Mouse (Mus musculus) liver, embryonic 14.5 days (tissue): ENCODE results near the gene Bmp6. TPM values are rescaled to one million over a fixed set of nuclear protein-coding genes. Genes with fewer than 3 reads are reported as not detected.

Experiments used
- ATAC-seq: fragments of 200-750 bp; cut with Nextera tagmentation; 2 replicates; pipeline ENCODE4 v1.8.0; 2017; ENCODE audit warnings: moderate number of reproducible peaks, mild to moderate bottlenecking, moderate library complexity; ENCODE audit not compliant: insufficient read depth
- DNase-seq, 3 experiments: peaks; one replicate each; pipeline ENCODE4 v3.0.0-alpha.2; 2012 to 2013; ENCODE audit warnings: low read depth in 3 of 3, low spot score in 3 of 3
- H3K27ac ChIP-seq: fragments of 300-500 bp; sonication (generic); 2 replicates; pipeline ENCODE4 v1.5.1; 2014; ENCODE audit warnings: moderate library complexity, mild to moderate bottlenecking, control low read depth, inconsistent platforms
- H3K27me3 ChIP-seq: fragments of 300-500 bp; sonication (generic); 2 replicates; pipeline ENCODE4 v1.6.1; 2014; ENCODE audit warnings: mild to moderate bottlenecking, low read length, moderate library complexity; ENCODE audit not compliant: control insufficient read depth, insufficient read depth
- H3K36me3 ChIP-seq: fragments of 300-500 bp; sonication (generic); replicated peaks from 2 replicates; pipeline ENCODE4 v1.6.1; 2014; ENCODE audit warnings: low read depth; ENCODE audit not compliant: control insufficient read depth, insufficient read depth
- H3K4me1 ChIP-seq, 2 experiments: fragments of 200-500 bp in 1 of 2; fragments of 300-500 bp in 1 of 2; sonication (generic) in 1 of 2; replicated peaks; 2 replicates each; pipeline ENCODE4 v1.6.1; 2012 to 2014; ENCODE audit warnings: antibody characterized with exemption in 1 of 2, inconsistent platforms in 1 of 2, low read length in 1 of 2; ENCODE audit not compliant: control insufficient read depth in 2 of 2, insufficient read depth in 2 of 2
- H3K4me2 ChIP-seq: fragments of 300-500 bp; sonication (generic); 2 replicates; pipeline ENCODE4 v1.6.1; 2014; ENCODE audit warnings: low read depth, mild to moderate bottlenecking, control low read depth, moderate library complexity
- H3K4me3 ChIP-seq, 2 experiments: fragments of 200-500 bp in 1 of 2; fragments of 300-500 bp in 1 of 2; sonication (generic) in 1 of 2; 2 replicates each; pipeline ENCODE4 v1.5.1; 2012 to 2014; ENCODE audit warnings: low read depth in 2 of 2, low read length in 2 of 2, mild to moderate bottlenecking in 2 of 2, control low read depth in 1 of 2, inconsistent platforms in 1 of 2, moderate library complexity in 1 of 2; ENCODE audit not compliant: insufficient read depth in 1 of 2
- H3K9ac ChIP-seq: fragments of 300-500 bp; sonication (generic); replicated peaks from 2 replicates; pipeline ENCODE4 v1.6.1; 2014; ENCODE audit warnings: mild to moderate bottlenecking, control low read depth, moderate library complexity
- H3K9me3 ChIP-seq: fragments of 300-500 bp; sonication (generic); 2 replicates; pipeline ENCODE4 v1.6.1; 2016; ENCODE audit warnings: low read length, mixed read lengths; ENCODE audit not compliant: control insufficient read depth
- CTCF ChIP-seq: IDR thresholded peaks from 2 replicates; pipeline ENCODE4 v1.5.1; 2016; ENCODE audit warnings: antibody characterized with exemption, low read depth, control low read depth
- EP300 ChIP-seq: IDR thresholded peaks from 2 replicates; pipeline ENCODE4 v1.6.1; 2016; ENCODE audit warnings: antibody characterized with exemption, low read depth
- WGBS: fragments of 180-500 bp; shearing (Covaris S2); extraction: QIAGEN DNeasy Blood & Tissue Kit; methylation state at CpG from one replicate; pipeline ENCODE4 v1.1.7; 2014; ENCODE audit not compliant: insufficient replicate concordance; 5-methylcytosine and 5-hydroxymethylcytosine counted together
- polyA plus RNA-seq, 2 experiments: library from polyadenylated mRNA; depleted of rRNA in 1 of 2; stranded (reverse) in 1 of 2; unstranded in 1 of 2; fragments of >200 nt; fragmentation: Nextera tagmentation in 1 of 2; extraction: Ambion mirVana in 1 of 2; gene quantifications; 2 replicates each; pipeline versions ENCODE4 v1.2.1 to v1.2.3; 2012 to 2014

Gene Bmp6
- polyA plus RNA-seq, 2 experiments: 0.19 to 0.39 TPM

DNA sequence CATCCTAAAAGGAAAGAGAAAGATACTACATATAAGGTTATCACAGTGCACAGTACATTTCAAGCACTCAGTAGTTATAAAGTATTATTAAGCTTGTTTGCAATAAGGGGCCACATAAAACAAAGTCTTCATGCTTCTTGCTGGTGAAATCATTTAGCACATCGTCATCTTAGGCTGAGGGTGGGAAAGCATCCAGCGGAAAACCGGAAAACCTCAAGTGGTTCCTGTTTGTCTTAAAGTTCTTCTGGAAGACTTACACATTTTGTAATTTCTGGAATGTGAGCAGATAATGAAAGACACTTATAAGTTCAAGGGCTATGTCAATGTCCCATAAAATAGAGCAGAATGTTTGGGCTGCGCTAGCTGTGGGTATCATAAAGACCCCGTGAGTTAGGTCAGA, 24.7 kb downstream of the Bmp6 start:
- ATAC-seq (no peak), DNase-seq (no peak)
- H3K36me3 ChIP-seq: no peaks in the 10 kb centered on the region
- H3K9ac ChIP-seq: no peak overlapping the region
- H3K9me3 ChIP-seq: no peaks in the 10 kb centered on the region
- H3K4me2 ChIP-seq: no peak overlapping the region
- H3K27ac ChIP-seq: no peak overlapping the region
- no peaks in the 10 kb centered on the region for H3K27me3 ChIP-seq
- no peak overlapping the region for H3K4me3 ChIP-seq
- no peaks in the 10 kb centered on the region for H3K4me1 ChIP-seq
- WGBS: 70% methylated on average over 5 of the region's 5 CpGs
- TF ChIP-seq EP300 (no peak), CTCF (no peak)

DNA sequence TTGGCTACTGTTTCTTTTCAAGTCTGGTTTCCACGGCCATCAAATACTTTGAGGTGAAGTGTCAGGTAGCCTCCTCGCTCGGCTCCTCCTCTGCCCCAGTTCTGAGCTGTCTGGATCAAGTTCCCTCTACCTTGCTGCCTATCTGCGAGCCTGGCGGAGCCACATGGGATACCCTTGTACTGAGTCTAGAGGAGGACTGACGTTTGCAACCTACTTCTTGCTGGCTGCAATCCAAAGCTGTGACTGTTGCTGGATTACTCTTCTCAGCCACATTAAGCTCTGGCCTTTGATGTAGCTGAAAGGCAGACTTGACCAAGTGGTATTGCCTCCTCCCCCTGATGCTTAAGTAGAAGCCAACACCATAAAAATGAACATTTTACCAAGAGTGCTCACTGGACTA, 31.2 kb downstream of the Bmp6 start:
- Histone ChIP-seq H3K27me3 (no peaks in the 10 kb centered on the region), H3K36me3 (no peaks in the 10 kb centered on the region), H3K9me3 (no peaks in the 10 kb centered on the region), H3K27ac (no peak overlapping the region), H3K9ac (no peak overlapping the region), H3K4me2 (no peak overlapping the region), H3K4me3 (no peak overlapping the region), H3K4me1 (no peaks in the 10 kb centered on the region)
- WGBS: 51% methylated on average over 6 of the region's 6 CpGs
- DNase-seq (no peak), ATAC-seq (no peak)
- no peak for TF ChIP-seq EP300
- no peak for TF ChIP-seq CTCF

DNA sequence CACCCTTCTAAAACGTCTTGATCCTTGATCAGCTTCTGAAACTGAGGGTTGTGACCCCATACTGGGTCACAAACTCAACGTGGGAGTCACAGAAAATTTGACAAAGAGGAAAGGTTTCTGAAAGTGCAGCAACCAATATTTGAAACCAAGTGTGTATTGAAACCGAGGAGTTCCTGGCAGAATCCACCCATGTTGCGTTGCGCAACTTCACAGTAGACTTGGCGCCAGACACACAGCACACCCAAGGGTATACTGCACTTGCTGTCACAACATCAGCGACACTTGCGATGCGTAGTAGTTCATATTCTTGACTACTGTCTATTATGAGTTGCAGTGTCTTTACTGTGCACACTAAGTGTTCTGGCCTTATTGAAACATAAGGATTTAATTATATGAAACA, 32.4 kb downstream of the Bmp6 start:
- Histone ChIP-seq H3K4me1 (no peaks in the 10 kb centered on the region), H3K9ac (no peak overlapping the region), H3K27ac (no peak overlapping the region), H3K4me2 (no peak overlapping the region), H3K9me3 (no peaks in the 10 kb centered on the region), H3K4me3 (no peak overlapping the region), H3K36me3 (no peaks in the 10 kb centered on the region), H3K27me3 (no peaks in the 10 kb centered on the region)
- DNase-seq (no peak), ATAC-seq (no peak)
- TF ChIP-seq EP300 (no peak), CTCF (no peak)
- WGBS: 71% methylated on average over 9 of the region's 9 CpGs

DNA sequence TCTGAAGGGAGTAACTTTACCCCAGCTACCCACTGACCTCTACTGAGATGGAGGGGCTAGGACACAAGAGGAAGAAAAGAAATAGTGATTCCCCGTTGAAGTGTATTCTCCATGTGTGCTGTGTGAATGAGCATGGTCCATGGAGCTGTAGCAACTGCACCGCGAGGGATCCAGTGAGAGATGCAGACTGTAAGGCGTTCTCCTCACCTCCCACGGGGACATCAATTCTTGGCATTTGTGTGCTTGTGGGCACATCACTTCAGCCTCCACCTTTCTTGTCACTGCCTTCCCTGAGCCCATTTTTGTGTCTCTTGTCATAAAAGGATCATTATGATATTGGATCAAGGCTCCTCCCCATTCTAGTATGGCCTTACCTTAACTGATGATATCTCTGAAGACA, 34.9 kb downstream of the Bmp6 start:
- Histone ChIP-seq H3K9ac (no peak overlapping the region), H3K27ac (no peak overlapping the region), H3K4me3 (no peak overlapping the region), H3K4me1 (no peaks in the 10 kb centered on the region), H3K27me3 (no peaks in the 10 kb centered on the region), H3K9me3 (no peaks in the 10 kb centered on the region), H3K4me2 (no peak overlapping the region), H3K36me3 (no peaks in the 10 kb centered on the region)
- no peak for TF ChIP-seq CTCF
- TF ChIP-seq EP300: no peak
- ATAC-seq (no peak), DNase-seq (no peak)
- WGBS: 85% methylated on average over 5 of the region's 5 CpGs

DNA sequence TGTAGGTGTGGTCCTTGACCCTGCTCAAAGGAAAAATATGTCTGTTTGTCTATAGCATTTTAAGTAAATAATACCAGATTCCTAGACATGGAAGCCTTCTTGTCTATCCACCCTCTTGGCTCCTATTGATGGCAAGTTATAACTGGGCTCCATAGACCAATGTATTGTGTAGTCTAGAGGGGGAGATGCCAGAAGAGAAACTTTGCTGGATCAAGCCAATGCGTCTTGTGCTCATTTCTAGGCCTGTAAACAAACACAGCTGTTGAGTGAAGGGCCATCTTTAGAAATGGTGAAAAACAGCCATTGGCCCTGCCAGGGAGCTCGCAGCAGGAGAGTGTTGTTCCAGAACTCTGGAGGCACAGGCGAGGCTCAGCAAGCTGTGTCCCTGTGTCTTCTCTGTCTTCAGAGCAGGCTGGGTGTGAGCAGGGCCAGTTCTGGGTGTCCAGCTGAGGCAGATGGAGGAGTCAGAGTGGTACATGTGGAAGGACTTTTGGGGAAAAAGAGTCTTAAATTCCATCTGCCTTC, 41.2 kb downstream of the Bmp6 start:
- Histone ChIP-seq H3K9ac (no peak overlapping the region), H3K36me3 (no peaks in the 10 kb centered on the region), H3K9me3 (no peaks in the 10 kb centered on the region), H3K4me1 (no peaks in the 10 kb centered on the region), H3K27me3 (no peaks in the 10 kb centered on the region), H3K4me2 (no peak overlapping the region), H3K4me3 (no peak overlapping the region), H3K27ac (no peak overlapping the region)
- ATAC-seq (no peak), DNase-seq (no peak)
- no peak for TF ChIP-seq EP300
- TF ChIP-seq CTCF: no peak
- WGBS: 60% methylated on average over 3 of the region's 3 CpGs
